Mouse (Mus musculus) C2C12 (cell line): Measurements from ENCODE around the gene Irf9. TPM values are rescaled to one million over a fixed set of nuclear protein-coding genes. Genes with fewer than 3 reads are reported as not detected.

ENCODE experiments used
- H3K27me3 ChIP-seq: one replicate; pipeline ENCODE4 v1.6.1; 2011; ENCODE audit not compliant: control insufficient read depth, insufficient read depth, insufficient read length
- H3K36me3 ChIP-seq: one replicate; pipeline ENCODE4 v1.6.1; 2011; ENCODE audit not compliant: control insufficient read depth, insufficient read depth
- H3K4me3 ChIP-seq: one replicate; pipeline ENCODE4 v1.5.1; 2011; ENCODE audit warnings: mild to moderate bottlenecking, control low read depth; ENCODE audit not compliant: poor library complexity, insufficient read depth, severe bottlenecking
- H3K79me2 ChIP-seq: one replicate; pipeline ENCODE4 v1.6.1; 2011; ENCODE audit not compliant: control insufficient read depth, insufficient read depth
- H3K79me3 ChIP-seq: one replicate; pipeline ENCODE4 v1.6.1; 2011; ENCODE audit warnings: low read depth, control low read depth
- H3ac ChIP-seq: one replicate; pipeline ENCODE3; 2011; ENCODE audit warnings: low read depth; ENCODE audit not compliant: control insufficient read depth, insufficient read length
- CEBPB ChIP-seq: IDR thresholded peaks from one replicate; pipeline ENCODE4 v1.6.1; 2011; ENCODE audit warnings: low read depth, mild to moderate bottlenecking, control low read depth, moderate library complexity
- CTCF ChIP-seq: IDR thresholded peaks from one replicate; pipeline ENCODE4 v1.5.1; 2011; ENCODE audit not compliant: control insufficient read depth, insufficient read depth, insufficient read length
- FOSL1 ChIP-seq: IDR thresholded peaks from one replicate; pipeline ENCODE4 v1.8.0; 2011; ENCODE audit warnings: mild to moderate bottlenecking, low read length; ENCODE audit not compliant: poor library complexity, insufficient read depth, severe bottlenecking
- MAX ChIP-seq: IDR thresholded peaks from one replicate; pipeline ENCODE4 v1.6.1; 2011; ENCODE audit warnings: mild to moderate bottlenecking, control low read depth
- MYOD1 ChIP-seq: IDR thresholded peaks from one replicate; pipeline ENCODE4 v1.6.1; 2011; ENCODE audit warnings: low read depth; ENCODE audit not compliant: control insufficient read depth, insufficient read length
- MYOG ChIP-seq: IDR thresholded peaks from one replicate; pipeline ENCODE4 v1.6.1; 2011; ENCODE audit not compliant: control insufficient read depth, insufficient read length; ENCODE audit errors: extremely low read depth
- USF1 ChIP-seq: IDR thresholded peaks from one replicate; pipeline ENCODE4 v1.6.1; 2011; ENCODE audit warnings: low read depth, mild to moderate bottlenecking, control low read depth, moderate library complexity
- polyA plus RNA-seq: library from polyadenylated mRNA; unstranded; fragments of >200 nt; fragmentation: generic; extraction: Trizol; gene quantifications from one replicate; pipeline ENCODE4 v1.2.1, GENCODE M21; 2012; ENCODE audit warnings: missing spikeins

Gene Irf9
- polyA plus RNA-seq, 1 experiment, result 3.3 TPM

- Histone ChIP-seq H3ac (no peak within 1 kb of the TSS), H3K36me3 (no peaks in the 10 kb centered on the region), H3K79me2 (peaks cover 24% of the 10 kb centered on the region), H3K27me3 (no peaks in the 10 kb centered on the region), H3K79me3 (peaks cover 8% of the 10 kb centered on the region), H3K4me3 (no peak within 1 kb of the TSS)
- TF ChIP-seq CEBPB, result no peak
- no peak for TF ChIP-seq MAX
- TF ChIP-seq USF1, result no peak
- no peak for TF ChIP-seq MYOG
- no peak for TF ChIP-seq CTCF
Observed at GRCm38 (mm10) chr14:55649884-55650283, 46.5 kb downstream of the Irf9 start, which contains the start of gene Tssk4. Gene Tssk4 (plus strand): TSS chr14:55650184.

GRCm38 (mm10) chr14:55651528-55651927, 48.2 kb downstream of the Irf9 start:
- H3K36me3 ChIP-seq, result no peaks in the 10 kb centered on the region
- no peak overlapping the region for H3K4me3 ChIP-seq

GRCm38 (mm10) chr14:55656935-55657334, 53.6 kb downstream of the Irf9 start:
- TF ChIP-seq CEBPB (no peak), USF1 (no peak), CTCF (no peak), FOSL1 (no peak), MYOG (no peak), MAX (no peak), MYOD1 (no peak)
- Histone ChIP-seq H3K79me3 (no peaks in the 10 kb centered on the region), H3K4me3 (no peak overlapping the region), H3K27me3 (no peaks in the 10 kb centered on the region), H3ac (no peak overlapping the region), H3K79me2 (no peaks in the 10 kb centered on the region), H3K36me3 (peaks cover 6% of the 10 kb centered on the region)

More at GRCm38 (mm10) chr14:55651528-55651927, 48.2 kb downstream of the Irf9 start:
- no peak overlapping the region for H3ac ChIP-seq
- peaks cover 8% of the 10 kb centered on the region for H3K79me2 ChIP-seq
- TF ChIP-seq CTCF (no peak), MYOD1 (no peak), USF1 (no peak), CEBPB (no peak), FOSL1 (no peak), MAX (no peak), MYOG (no peak)
- H3K79me3 ChIP-seq, result no peaks in the 10 kb centered on the region
- H3K27me3 ChIP-seq, result no peaks in the 10 kb centered on the region

GRCm38 (mm10) chr14:55658011-55658410, 54.6 kb downstream of the Irf9 start:
- H3K79me3 ChIP-seq, result no peaks in the 10 kb centered on the region
- H3ac ChIP-seq, result no peak overlapping the region
- TF ChIP-seq CEBPB (no peak), USF1 (no peak), FOSL1 (no peak), MAX (no peak), MYOD1 (no peak), CTCF (no peak), MYOG (no peak)
- H3K79me2 ChIP-seq, result no peaks in the 10 kb centered on the region
- no peak overlapping the region for H3K4me3 ChIP-seq
- H3K36me3 ChIP-seq, result peaks cover 15% of the 10 kb centered on the region
- no peaks in the 10 kb centered on the region for H3K27me3 ChIP-seq

Other genes with a start within 250 kb of the Irf9 start
- 45.9 TPM for gene Dhrs4, start 124.8 kb upstream of the Irf9 start, polyA plus RNA-seq
- 0.23 TPM for gene Carmil3, start 112.9 kb upstream of the Irf9 start, polyA plus RNA-seq
- gene Cpne6, start 93.1 kb upstream of the Irf9 start, polyA plus RNA-seq, result not detected
- not detected for gene Nrl, start 78.6 kb upstream of the Irf9 start, polyA plus RNA-seq
- gene Pck2, start 63.3 kb upstream of the Irf9 start, polyA plus RNA-seq, result 87.9 TPM
- gene Dcaf11, start 43.6 kb upstream of the Irf9 start, polyA plus RNA-seq, result 15.8 TPM
- 0.16 TPM for gene A730061H03Rik, start 43.2 kb upstream of the Irf9 start, polyA plus RNA-seq
- gene Fitm1, start 28.0 kb upstream of the Irf9 start, polyA plus RNA-seq, result 0.40 TPM
- 63.7 TPM for gene Psme1, start 25.4 kb upstream of the Irf9 start, polyA plus RNA-seq
- 7.5 TPM for gene Emc9, start 18.3 kb upstream of the Irf9 start, polyA plus RNA-seq
- 110 TPM for gene Psme2, start 12.5 kb upstream of the Irf9 start, polyA plus RNA-seq
- 9.4 TPM for gene Rnf31, start 11.9 kb upstream of the Irf9 start, polyA plus RNA-seq
- gene Rec8, start 14.5 kb downstream of the Irf9 start, polyA plus RNA-seq, result not detected
- 113 TPM for gene Ipo4, start 32.4 kb downstream of the Irf9 start, polyA plus RNA-seq
- gene Gm49378, start 34.3 kb downstream of the Irf9 start, polyA plus RNA-seq, result 0.13 TPM
- gene Tm9sf1, start 40.2 kb downstream of the Irf9 start, polyA plus RNA-seq, result 72.9 TPM
- 0.43 TPM for gene Tssk4, start 46.6 kb downstream of the Irf9 start, polyA plus RNA-seq
- 16.5 TPM for gene Mdp1, start 56.9 kb downstream of the Irf9 start, polyA plus RNA-seq
- 23.8 TPM for gene Gmpr2, start 68.4 kb downstream of the Irf9 start, polyA plus RNA-seq
- gene Nedd8, start 68.6 kb downstream of the Irf9 start, polyA plus RNA-seq, result 478 TPM
- 24.4 TPM for gene Tinf2, start 78.2 kb downstream of the Irf9 start, polyA plus RNA-seq
- gene Tgm1, start 110.4 kb downstream of the Irf9 start, polyA plus RNA-seq, result 0.07 TPM
- 11.9 TPM for gene Rabggta, start 118.7 kb downstream of the Irf9 start, polyA plus RNA-seq
- 63.7 TPM for gene Dhrs1, start 142.1 kb downstream of the Irf9 start, polyA plus RNA-seq
- 38.6 TPM for gene Nop9, start 142.1 kb downstream of the Irf9 start, polyA plus RNA-seq
- gene Cideb, start 154.9 kb downstream of the Irf9 start, polyA plus RNA-seq, result 0.05 TPM
- 0.09 TPM for gene Ltb4r2, start 157.9 kb downstream of the Irf9 start, polyA plus RNA-seq
- gene Ltb4r1, start 162.4 kb downstream of the Irf9 start, polyA plus RNA-seq, result 0.05 TPM
- 0.02 TPM for gene Adcy4, start 180.5 kb downstream of the Irf9 start, polyA plus RNA-seq
- 0.55 TPM for gene Ripk3, start 185.3 kb downstream of the Irf9 start, polyA plus RNA-seq
- gene Nfatc4, start 219.6 kb downstream of the Irf9 start, polyA plus RNA-seq, result 1.2 TPM